10 mouse cellular contexts compared by ENCODE assay signal in genomic region chr10:39926616-39927139, GRCm38 (mm10). TPM values are rescaled to one million over a fixed set of nuclear protein-coding genes. Genes with fewer than 3 reads are reported as not detected.
DNase-seq lines count a peak whose midpoint lies in the region; ATAC-seq and TF ChIP-seq lines count a peak whose summit lies in the region.
"Had no signal": no experiment of that assay in that cellular context is flagged by ENCODE, and none has a peak within 500 bp of the region (broad histone marks: within the 10 kb centered on the region; RNA-seq: fewer than 3 reads in every experiment).

Gene Mfsd4b2 (minus strand): TSS chr10:39926923.

- WGBS in heart, embryonic 12.5 days, result 2% methylated on average over 39 of the region's 41 CpGs
- 2% methylated on average over 41 of the region's 41 CpGs for WGBS in forebrain, postnatal 0 days
- WGBS in midbrain, embryonic 16.5 days, result under 1% methylated on average over 39 of the region's 41 CpGs

- peak within 1 kb of the TSS; percentile 92 for H3K4me2 ChIP-seq in heart, embryonic 12.5 days
- peak within 1 kb of the TSS; percentile 85 for H3K4me2 ChIP-seq in forebrain, postnatal 0 days (ENCODE audit: low read depth)
- H3K4me2 ChIP-seq in midbrain, embryonic 16.5 days (ENCODE audit: low read length), result peak within 1 kb of the TSS; percentile 90

- TF ChIP-seq CTCF in forebrain, postnatal 0 days (IDR thresholded peaks at IDR 0.05; ENCODE audit: low read depth), result no peak

- H3K36me3 ChIP-seq in heart, embryonic 12.5 days, result no peaks in the 10 kb centered on the region
- H3K36me3 ChIP-seq in forebrain, postnatal 0 days (ENCODE audit: insufficient read depth), result no peaks in the 10 kb centered on the region
- H3K36me3 ChIP-seq in midbrain, embryonic 16.5 days (ENCODE audit: control insufficient read depth, insufficient read depth, low read length), result no peaks in the 10 kb centered on the region

- H3K9me3 ChIP-seq in heart, embryonic 12.5 days (replicated peaks), result no peaks in the 10 kb centered on the region
- no peaks in the 10 kb centered on the region for H3K9me3 ChIP-seq in forebrain, postnatal 0 days (ENCODE audit: low read length)
- no peaks in the 10 kb centered on the region for H3K9me3 ChIP-seq in midbrain, embryonic 16.5 days (replicated peaks; ENCODE audit: control insufficient read depth, low read length, poor library complexity, severe bottlenecking)

- peaks cover 11% of the 10 kb centered on the region for H3K27me3 ChIP-seq in heart, embryonic 12.5 days (replicated peaks)
- peaks cover 8% of the 10 kb centered on the region for H3K27me3 ChIP-seq in forebrain, postnatal 0 days (ENCODE audit: insufficient read depth, low read length)
- peaks cover 6% of the 10 kb centered on the region for H3K27me3 ChIP-seq in midbrain, embryonic 16.5 days (ENCODE audit: control insufficient read depth, insufficient read depth, low read depth, low read length)

- peak; percentile 45; the same call in 1 of the 2 replicates for ATAC-seq in heart, embryonic 12.5 days (ENCODE audit: insufficient number of reproducible peaks, low FRiP score)
- peak; percentile 59 for ATAC-seq in forebrain, postnatal 0 days
- peak; percentile 68; the same call in 1 of the 2 replicates for ATAC-seq in midbrain, embryonic 16.5 days
- no peak for ATAC-seq in erythroblast, adult 5-6 weeks (replicated peaks; ENCODE audit: low FRiP score, poor library complexity, severe bottlenecking)

- peak within 1 kb of the TSS; percentile 48 for H3K9ac ChIP-seq in heart, embryonic 12.5 days
- peak within 1 kb of the TSS; percentile 41 for H3K9ac ChIP-seq in forebrain, postnatal 0 days
- H3K9ac ChIP-seq in midbrain, embryonic 16.5 days (ENCODE audit: low read depth, low read length), result peak within 1 kb of the TSS; percentile 65

- H3K4me3 ChIP-seq in heart, embryonic 12.5 days, result peak within 1 kb of the TSS; percentile 53
- peak within 1 kb of the TSS; percentile 39 for H3K4me3 ChIP-seq in forebrain, postnatal 0 days (ENCODE audit: low read depth, low read length)
- peak within 1 kb of the TSS; percentile 48 for H3K4me3 ChIP-seq in midbrain, embryonic 16.5 days (ENCODE audit: low read depth, low read length)

- H3K27ac ChIP-seq in heart, embryonic 12.5 days (ENCODE audit: poor library complexity, severe bottlenecking), result no peak within 1 kb of the TSS
- no peak within 1 kb of the TSS for H3K27ac ChIP-seq in forebrain, postnatal 0 days (ENCODE audit: low read depth, low read length)
- H3K27ac ChIP-seq in midbrain, embryonic 16.5 days (ENCODE audit: low read length), result no peak within 1 kb of the TSS

- H3K4me1 ChIP-seq in heart, embryonic 12.5 days (replicated peaks), result peaks cover 3% of the 10 kb centered on the region; the same call in 1 of the 2 replicates
- no peaks in the 10 kb centered on the region for H3K4me1 ChIP-seq in forebrain, postnatal 0 days (ENCODE audit: insufficient read depth)
- H3K4me1 ChIP-seq in midbrain, embryonic 16.5 days (ENCODE audit: control insufficient read depth, insufficient read depth, low read length), result no peaks in the 10 kb centered on the region

- DNase-seq in heart, adult 18-20 months, result no peak
- DNase-seq in adrenal gland, postnatal 14 days, result peak; percentile 56
- DNase-seq in forebrain, postnatal 0 days, result peak; percentile 21
- peak; percentile 38 for DNase-seq in kidney, postnatal 14 days
- no peak for DNase-seq in T-cell, adult 2 months (ENCODE audit: low spot score)

RNA-seq across cellular contexts. Expression of gene Mfsd4b2, which starts in this region (rescaled TPM):
- polyA plus RNA-seq in heart, embryonic 12.5 days (2016; fragmentation: Nextera tagmentation; extraction: Ambion mirVana), result not detected in 2 replicates
- under 1 TPM; 0.12 to 0.21 TPM for total RNA-seq in heart, adult 18-20 months (2021)
- 0.26 TPM in 2 replicates for total RNA-seq in adrenal gland, postnatal 14 days (2021)
- total RNA-seq in forebrain, postnatal 0 days (2014; rRNA removed), result not detected in 2 replicates
- not detected in 2 replicates for polyA plus RNA-seq in forebrain, postnatal 0 days (2015; fragmentation: Nextera tagmentation; extraction: Ambion mirVana)
- not detected in 2 replicates for polyA plus RNA-seq in midbrain, embryonic 16.5 days (2015; fragmentation: Nextera tagmentation; extraction: Ambion mirVana)
- not detected in 2 replicates for total RNA-seq in erythroblast, adult 5-6 weeks (2015; ENCODE audit: low replicate concordance)
- not detected in 2 replicates for total RNA-seq in erythroblast, adult 5-6 weeks (2017; ENCODE audit: low replicate concordance)
- total RNA-seq: liver, adult 2 months; MEL had no signal
- polyA plus RNA-seq: liver, adult 2 months had no signal

Comparison
In these comparisons a context has a peak if more than half of its experiments do, and no peak if none do; other contexts are left out.
1. Peak in ATAC-seq, H3K4me3 ChIP-seq, H3K9ac ChIP-seq and H3K4me2 ChIP-seq in heart, embryonic 12.5 days; RNA of the gene not detected or under 1 TPM.
2. Peak in DNase-seq in adrenal gland, postnatal 14 days; RNA of the gene not detected or under 1 TPM.
3. Peak in DNase-seq, ATAC-seq, H3K4me3 ChIP-seq, H3K9ac ChIP-seq and H3K4me2 ChIP-seq in forebrain, postnatal 0 days; RNA of the gene not detected or under 1 TPM.
4. Peak in ATAC-seq, H3K4me3 ChIP-seq, H3K9ac ChIP-seq and H3K4me2 ChIP-seq in midbrain, embryonic 16.5 days; RNA of the gene not detected or under 1 TPM.